Mouse (Mus musculus): Measurements from ENCODE around the gene Ap5s1. TPM values are rescaled to one million over a fixed set of nuclear protein-coding genes. Genes with fewer than 3 reads are reported as not detected.
A peak's percentile ranks its signal among the peaks of the same experiment; 100 is the strongest.

Ap5s1 gene
- total and polyA plus RNA-seq, 2 experiments from 2014 or later: 37.1 to 67.6 TPM

DNA sequence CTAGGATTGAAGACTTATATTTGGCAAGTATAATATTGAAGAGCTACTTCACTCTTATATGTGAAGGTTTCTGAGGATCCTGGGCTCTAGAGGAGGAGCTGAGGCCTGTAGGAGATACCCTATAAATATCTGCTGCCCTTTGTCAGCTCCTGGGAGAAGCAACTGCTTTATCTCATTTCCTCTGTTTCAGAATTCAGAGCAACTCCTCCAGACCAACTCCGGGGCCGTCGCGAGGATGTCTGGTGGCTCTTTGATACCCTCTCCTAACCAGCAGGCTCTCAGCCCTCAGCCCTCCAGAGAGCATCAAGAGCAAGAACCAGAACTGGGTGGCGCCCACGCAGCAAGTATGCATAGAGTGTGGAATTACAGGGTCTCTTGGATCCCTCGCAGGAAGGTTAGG lies 36.1 kb downstream of the Ap5s1 start:
- ATAC-seq: no peak
- 97% methylated on average over 7 of the region's 7 CpGs for WGBS

DNA sequence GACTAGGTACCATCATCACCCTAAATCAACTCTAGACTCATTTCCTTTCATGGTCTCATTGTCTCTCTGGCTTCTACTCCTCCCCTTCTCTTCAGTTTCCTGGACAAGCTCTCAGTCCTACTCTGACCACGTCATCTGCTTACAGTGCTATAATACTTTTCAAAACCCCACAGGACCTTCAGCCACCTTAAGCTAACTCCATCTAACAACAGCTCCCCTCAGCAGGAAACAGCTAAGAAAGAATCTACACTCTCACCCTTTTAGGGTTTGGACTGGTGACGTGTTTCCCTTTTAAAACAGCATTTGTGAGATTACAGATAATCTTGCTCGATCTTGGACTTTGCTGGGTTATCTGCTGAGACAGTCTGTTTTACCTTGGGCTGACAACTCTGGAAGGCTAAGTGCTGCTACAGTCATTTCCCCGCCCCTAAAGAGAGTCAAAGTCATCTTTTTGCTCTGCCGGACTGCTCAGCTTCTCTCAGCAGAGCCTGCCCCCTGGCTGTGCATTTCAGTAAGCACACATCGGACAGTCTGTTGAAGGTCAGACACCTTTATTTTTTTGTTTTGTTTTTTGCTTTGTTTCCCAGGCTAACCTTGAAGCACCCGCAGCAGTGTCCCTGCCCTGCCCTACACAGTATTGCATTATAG lies 46.9 kb downstream of the Ap5s1 start:
- Histone ChIP-seq H3K4me2 (ENCODE audit: low read depth, low read length) (no peak overlapping the region), H3K27ac (no peak overlapping the region), H3K36me3 (ENCODE audit: insufficient read depth, low read length) (no peaks in the 10 kb centered on the region), H3K27me3 (ENCODE audit: insufficient read depth, low read length) (no peaks in the 10 kb centered on the region), H3K9ac (replicated peaks; ENCODE audit: low read length) (no peak overlapping the region), H3K9me3 (ENCODE audit: low read length) (no peaks in the 10 kb centered on the region), H3K4me1 (ENCODE audit: insufficient read depth, low read length) (no peaks in the 10 kb centered on the region), H3K4me3 (ENCODE audit: low read length) (no peak overlapping the region)
- TF ChIP-seq CTCF (IDR thresholded peaks at IDR 0.05; ENCODE audit: low read depth): peak; percentile 85
- ATAC-seq: peak; percentile 88
- 29% methylated on average over 7 of the region's 7 CpGs for WGBS
- peak; percentile 80 for DNase-seq (ENCODE audit: low spot score)

More for the DNA sequence above, 36.1 kb downstream of the Ap5s1 start:
- Histone ChIP-seq H3K27me3 (ENCODE audit: insufficient read depth, low read length) (no peaks in the 10 kb centered on the region), H3K4me3 (ENCODE audit: low read length) (no peak overlapping the region), H3K4me1 (ENCODE audit: insufficient read depth, low read length) (no peaks in the 10 kb centered on the region), H3K36me3 (ENCODE audit: insufficient read depth, low read length) (peaks cover 22% of the 10 kb centered on the region), H3K9ac (replicated peaks; ENCODE audit: low read length) (no peak overlapping the region), H3K9me3 (ENCODE audit: low read length) (no peaks in the 10 kb centered on the region), H3K27ac (no peak overlapping the region), H3K4me2 (ENCODE audit: low read depth, low read length) (no peak overlapping the region)
- no peak for DNase-seq (ENCODE audit: low spot score)
- no peak for TF ChIP-seq CTCF (IDR thresholded peaks at IDR 0.05; ENCODE audit: low read depth)

DNA sequence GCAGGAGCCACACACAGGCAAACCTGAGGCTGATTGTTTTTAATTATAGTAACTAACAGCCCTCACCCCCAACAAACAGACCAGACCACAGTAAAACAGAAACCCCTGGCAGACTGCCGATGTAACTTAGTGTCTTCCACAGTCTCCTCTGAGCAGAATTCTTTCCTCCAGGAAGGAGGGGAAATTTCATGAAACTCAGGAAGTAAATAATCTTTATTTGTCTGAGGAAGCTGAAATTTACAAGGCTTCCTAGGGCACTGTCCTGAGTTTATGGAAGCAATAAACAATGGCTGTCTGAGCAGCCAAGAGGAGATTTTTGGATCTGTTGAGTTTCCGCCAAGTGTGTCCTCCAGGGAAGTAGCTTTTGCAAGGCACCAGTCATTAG lies 47.4 kb downstream of the Ap5s1 start:
- H3K4me2 ChIP-seq (ENCODE audit: low read depth, low read length): no peak overlapping the region
- no peak for DNase-seq (ENCODE audit: low spot score)
- no peaks in the 10 kb centered on the region for H3K36me3 ChIP-seq (ENCODE audit: insufficient read depth, low read length)
- H3K4me3 ChIP-seq (ENCODE audit: low read length): no peak overlapping the region
- H3K27me3 ChIP-seq (ENCODE audit: insufficient read depth, low read length): no peaks in the 10 kb centered on the region
- no peak overlapping the region for H3K9ac ChIP-seq (replicated peaks; ENCODE audit: low read length)
- no peak; the same call in none of the 2 replicates for ATAC-seq
- no peak for TF ChIP-seq CTCF (IDR thresholded peaks at IDR 0.05; ENCODE audit: low read depth)
- no peaks in the 10 kb centered on the region for H3K4me1 ChIP-seq (ENCODE audit: insufficient read depth, low read length)
- no peak overlapping the region for H3K27ac ChIP-seq
- H3K9me3 ChIP-seq (ENCODE audit: low read length): no peaks in the 10 kb centered on the region
- 65% methylated on average over 2 of the region's 2 CpGs for WGBS

DNA sequence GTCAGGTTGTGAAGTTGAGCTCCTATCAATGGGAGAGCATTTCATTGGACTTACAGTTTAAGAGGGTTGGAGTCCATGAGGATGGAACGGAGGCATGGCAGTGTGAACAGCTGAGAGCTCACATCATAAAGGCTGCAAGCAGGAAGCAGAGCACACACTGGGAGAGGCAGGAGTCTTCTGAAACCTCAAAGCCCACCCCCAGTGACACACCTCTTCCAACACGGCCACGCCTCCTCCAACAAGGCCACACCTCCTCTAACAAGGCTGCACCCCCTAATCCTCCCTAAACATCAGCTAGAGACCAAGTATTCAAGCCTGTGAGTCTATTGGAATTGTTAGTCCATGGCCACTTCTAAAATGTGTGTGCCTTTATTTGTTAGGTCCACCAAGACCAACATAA lies 48.9 kb downstream of the Ap5s1 start:
- H3K9ac ChIP-seq (replicated peaks; ENCODE audit: low read length): no peak overlapping the region
- TF ChIP-seq CTCF (IDR thresholded peaks at IDR 0.05; ENCODE audit: low read depth): no peak
- WGBS: 60% methylated on average over 3 of the region's 3 CpGs
- ATAC-seq (no peak), DNase-seq (ENCODE audit: low spot score) (no peak)
- no peak overlapping the region for H3K4me2 ChIP-seq (ENCODE audit: low read depth, low read length)
- H3K27me3 ChIP-seq (ENCODE audit: insufficient read depth, low read length): no peaks in the 10 kb centered on the region
- no peaks in the 10 kb centered on the region for H3K4me1 ChIP-seq (ENCODE audit: insufficient read depth, low read length)
- no peak overlapping the region for H3K27ac ChIP-seq
- H3K4me3 ChIP-seq (ENCODE audit: low read length): no peak overlapping the region
- no peaks in the 10 kb centered on the region for H3K9me3 ChIP-seq (ENCODE audit: low read length)
- H3K36me3 ChIP-seq (ENCODE audit: insufficient read depth, low read length): no peaks in the 10 kb centered on the region

DNA sequence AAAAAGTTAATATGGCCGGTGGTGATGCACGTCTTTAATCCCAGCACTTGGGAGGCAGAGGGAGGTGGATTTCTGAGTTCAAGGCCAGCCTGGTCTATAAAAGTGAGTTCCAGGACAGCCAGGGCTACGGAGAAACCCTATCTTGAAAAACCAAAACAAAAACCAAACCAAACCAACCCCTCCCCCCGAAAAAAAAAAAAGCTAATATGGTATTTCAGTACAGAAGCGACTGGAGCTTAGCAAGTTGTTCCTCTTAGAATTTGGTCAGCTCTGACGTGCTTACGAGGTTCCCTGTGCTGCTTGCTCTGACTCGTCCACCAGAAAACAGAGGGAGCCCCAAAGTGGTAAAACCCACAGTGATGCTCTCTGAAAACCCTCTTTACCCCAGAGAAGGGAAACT lies 51.8 kb downstream of the Ap5s1 start:
- Histone ChIP-seq H3K9me3 (ENCODE audit: low read length) (no peaks in the 10 kb centered on the region), H3K4me1 (ENCODE audit: insufficient read depth, low read length) (no peaks in the 10 kb centered on the region), H3K9ac (replicated peaks; ENCODE audit: low read length) (no peak overlapping the region), H3K27me3 (ENCODE audit: insufficient read depth, low read length) (no peaks in the 10 kb centered on the region), H3K36me3 (ENCODE audit: insufficient read depth, low read length) (no peaks in the 10 kb centered on the region), H3K4me2 (ENCODE audit: low read depth, low read length) (no peak overlapping the region), H3K27ac (no peak overlapping the region), H3K4me3 (ENCODE audit: low read length) (no peak overlapping the region)
- no peak for DNase-seq (ENCODE audit: low spot score)
- TF ChIP-seq CTCF (IDR thresholded peaks at IDR 0.05; ENCODE audit: low read depth): no peak
- 80% methylated on average over 8 of the region's 8 CpGs for WGBS
- no peak for ATAC-seq

- Histone ChIP-seq H3K4me3 (ENCODE audit: low read length) (no peak overlapping the region), H3K36me3 (ENCODE audit: insufficient read depth, low read length) (no peaks in the 10 kb centered on the region), H3K27me3 (ENCODE audit: insufficient read depth, low read length) (no peaks in the 10 kb centered on the region), H3K9me3 (ENCODE audit: low read length) (no peaks in the 10 kb centered on the region), H3K27ac (no peak overlapping the region), H3K9ac (replicated peaks; ENCODE audit: low read length) (no peak overlapping the region), H3K4me1 (ENCODE audit: insufficient read depth, low read length) (no peaks in the 10 kb centered on the region), H3K4me2 (ENCODE audit: low read depth, low read length) (no peak overlapping the region)
- ATAC-seq (no peak), DNase-seq (ENCODE audit: low spot score) (no peak)
- WGBS: 62% methylated on average over 9 of the region's 9 CpGs
- TF ChIP-seq CTCF (IDR thresholded peaks at IDR 0.05; ENCODE audit: low read depth): no peak
These were observed 53.8 kb downstream of the Ap5s1 start for GRCm38 (mm10) chr2:131260544-131261307.

Measured in hindbrain, postnatal 0 days (tissue).